Mouse (Mus musculus): ENCODE measurements around the gene Uimc1. TPM values are rescaled to one million over a fixed set of nuclear protein-coding genes. Genes with fewer than 3 reads are reported as not detected.

The Uimc1 gene
- total and polyA plus RNA-seq, 3 experiments: 20.7 to 177 (median 44.5) TPM

DNA sequence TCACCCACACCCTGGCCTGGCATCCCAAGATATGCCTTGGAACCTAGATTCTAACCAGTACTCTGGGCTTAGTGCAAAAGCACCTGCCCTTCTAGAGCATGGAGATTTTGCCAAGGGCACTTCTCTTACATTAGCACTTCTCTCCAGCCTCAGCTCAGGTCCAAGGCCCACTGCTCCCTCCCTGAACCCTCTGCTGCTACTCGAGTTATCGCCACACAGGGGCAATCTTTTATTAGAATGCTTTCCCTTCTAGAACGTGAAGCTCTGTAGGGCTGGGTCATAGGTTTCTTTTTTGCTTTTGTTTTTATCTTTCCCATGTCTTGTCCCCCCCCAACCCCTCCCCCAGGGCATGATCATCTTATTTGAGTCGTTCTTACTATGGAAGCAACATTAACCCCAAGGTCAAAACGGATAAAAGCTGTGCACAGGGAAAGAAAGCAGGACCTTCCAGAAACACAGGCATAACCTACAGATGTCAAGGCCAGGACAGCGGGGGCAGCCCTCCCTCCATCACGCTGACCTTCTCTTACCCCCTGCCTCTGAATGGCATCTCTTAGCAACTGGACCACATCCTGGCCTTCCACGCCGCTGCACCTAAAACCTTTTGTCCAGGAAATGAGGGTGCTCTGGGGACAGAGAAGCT is 86.3 kb downstream of the Uimc1 start:
- no peaks in the 10 kb centered on the region for H3K9me3 ChIP-seq (replicated peaks; ENCODE audit: low read length)
- H3K4me2 ChIP-seq (ENCODE audit: insufficient read depth, low read depth, poor library complexity, severe bottlenecking): no peak overlapping the region
- peaks cover 3 to 4% of the 10 kb centered on the region in 2 experiments; a peak in 1 of 4 replicates for H3K4me1 ChIP-seq (ENCODE audit: control insufficient read depth in 1 of 2, insufficient read depth in 2 of 2)
- dilution Hi-C loops (cut with MboI; ENCODE audit: extremely low pct_ligation_motif_present, extremely low pct_unique_long_range_greater_than_20kb, low sequenced_read_pairs) (no loop called here), in situ Hi-C loops (cut with MboI; ENCODE audit: low pct_ligation_motif_present, low pct_unique_long_range_greater_than_20kb, low sequenced_read_pairs) (loop anchor here (5.0 kb wide), 1 partner anchor 48 kb away; no protein-coding TSS in a partner anchor)
- DNase-seq (ENCODE audit: extremely low read depth): peak; percentile 19
- H3K4me3 ChIP-seq (replicated peaks in 1 of 3; ENCODE audit: low read depth in 2 of 3, low read length in 2 of 3, poor library complexity in 1 of 3): no peak overlapping the region
- H3K27me3 ChIP-seq (replicated peaks): peaks cover 39% of the 10 kb centered on the region
- no peaks in the 10 kb centered on the region for H3K79me2 ChIP-seq (replicated peaks; ENCODE audit: control insufficient read depth, extremely low read depth, insufficient read depth, poor library complexity, severe bottlenecking)
- H3K9ac ChIP-seq (ENCODE audit: insufficient read depth, low read depth): no peak overlapping the region
- no peak overlapping the region for H3K27ac ChIP-seq (ENCODE audit: insufficient read depth, low read depth)
- H3K36me3 ChIP-seq (replicated peaks in 1 of 2; ENCODE audit: control insufficient read depth in 1 of 2, insufficient read depth in 1 of 2, low read length in 1 of 2): no peaks in the 10 kb centered on the region
- no peak for TF ChIP-seq KAT2A (IDR thresholded peaks at IDR 0.05; ENCODE audit: insufficient replicate concordance, low read length)
- peak in 1 of 2 experiments; percentile 64; a peak in 2 of 4 replicates for TF ChIP-seq CTCF (conservative IDR thresholded peaks at IDR 0.05 in 1 of 2, IDR thresholded peaks at IDR 0.05 in 1 of 2; ENCODE audit: low read depth in 2 of 2, low read length in 2 of 2)
- TF ChIP-seq RAD21 (IDR thresholded peaks at IDR 0.05; ENCODE audit: low read depth, low read length): peak; percentile 56
- peak; percentile 56 for TF ChIP-seq SMC3 (IDR thresholded peaks at IDR 0.05; ENCODE audit: low read depth, low read length)

DNA sequence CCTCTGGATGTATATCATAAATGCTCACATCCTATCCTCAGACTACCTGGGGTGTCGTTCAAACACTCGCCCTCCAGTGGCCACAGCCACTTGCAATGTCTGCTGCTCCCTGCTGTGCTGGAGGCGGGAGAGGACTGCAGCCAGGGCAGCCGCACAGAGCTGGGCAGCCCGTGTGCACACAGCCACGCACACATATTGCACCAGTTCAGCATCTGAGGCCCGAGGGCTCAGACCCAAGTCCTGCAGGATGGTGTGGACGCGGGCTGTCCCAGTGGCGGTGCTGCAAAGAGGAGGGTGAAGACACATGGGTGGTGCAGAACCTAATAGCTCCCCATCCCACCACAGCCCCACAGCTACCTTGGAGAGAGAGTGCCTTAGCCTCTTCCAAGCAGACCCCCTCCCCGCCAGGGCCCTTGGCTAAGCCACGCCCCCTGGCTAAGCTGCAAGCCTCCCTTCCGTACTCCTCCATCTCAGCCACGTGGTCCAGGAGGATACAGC is 88.1 kb downstream of the Uimc1 start:
- no peaks in the 10 kb centered on the region for H3K79me2 ChIP-seq (replicated peaks; ENCODE audit: control insufficient read depth, extremely low read depth, insufficient read depth, poor library complexity, severe bottlenecking)
- DNase-seq (ENCODE audit: extremely low read depth): no peak
- dilution Hi-C loops (cut with MboI; ENCODE audit: extremely low pct_ligation_motif_present, extremely low pct_unique_long_range_greater_than_20kb, low sequenced_read_pairs): no loop called here
- no peak overlapping the region for H3K27ac ChIP-seq (ENCODE audit: insufficient read depth, low read depth)
- no peak overlapping the region for H3K4me3 ChIP-seq (replicated peaks in 1 of 3; ENCODE audit: low read depth in 2 of 3, low read length in 2 of 3, poor library complexity in 1 of 3)
- TF ChIP-seq ZKSCAN1 (IDR thresholded peaks at IDR 0.05; ENCODE audit: borderline replicate concordance, low read depth, low read length): no peak
- TF ChIP-seq CTCF (conservative IDR thresholded peaks at IDR 0.05 in 1 of 2, IDR thresholded peaks at IDR 0.05 in 1 of 2; ENCODE audit: low read depth in 2 of 2, low read length in 2 of 2): peak in 1 of 2 experiments; percentile 42; a peak in 2 of 4 replicates
- TF ChIP-seq SMC3 (IDR thresholded peaks at IDR 0.05; ENCODE audit: low read depth, low read length): peak; percentile 29
- in situ Hi-C loops (cut with MboI; ENCODE audit: low pct_ligation_motif_present, low pct_unique_long_range_greater_than_20kb, low sequenced_read_pairs): loop anchor here (5.0 kb wide), 1 partner anchor 50 kb away; no protein-coding TSS in a partner anchor
- H3K27me3 ChIP-seq (replicated peaks): peaks cover 55% of the 10 kb centered on the region
- no peaks in the 10 kb centered on the region for H3K36me3 ChIP-seq (replicated peaks in 1 of 2; ENCODE audit: control insufficient read depth in 1 of 2, insufficient read depth in 1 of 2, low read length in 1 of 2)
- H3K9ac ChIP-seq (ENCODE audit: insufficient read depth, low read depth): no peak overlapping the region
- H3K9me3 ChIP-seq (replicated peaks; ENCODE audit: low read length): no peaks in the 10 kb centered on the region
- no peak overlapping the region for H3K4me2 ChIP-seq (ENCODE audit: insufficient read depth, low read depth, poor library complexity, severe bottlenecking)
- H3K4me1 ChIP-seq (ENCODE audit: control insufficient read depth in 1 of 2, insufficient read depth in 2 of 2): peaks cover 3 to 4% of the 10 kb centered on the region in 2 experiments; a peak in 1 of 4 replicates

DNA sequence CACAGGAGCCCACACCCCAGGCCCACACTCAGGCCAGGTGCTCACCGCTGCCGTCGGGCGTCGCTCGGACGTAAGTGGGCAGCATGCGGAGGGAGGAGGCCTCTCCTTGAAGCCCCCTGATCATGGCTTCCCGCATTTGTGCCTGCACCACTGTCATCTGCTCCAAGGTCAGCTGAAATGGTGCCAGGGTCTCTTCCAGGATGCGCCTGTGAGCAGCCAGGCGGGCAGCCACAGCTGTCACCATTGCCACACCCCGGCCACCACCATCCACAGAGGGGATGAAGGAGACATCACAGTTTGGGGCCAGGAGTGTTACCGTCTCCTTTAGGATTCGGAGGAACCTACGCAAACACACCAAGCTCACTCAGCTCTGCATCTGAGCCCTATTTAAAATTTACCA is 89.0 kb downstream of the Uimc1 start:
- H3K9ac ChIP-seq (ENCODE audit: insufficient read depth, low read depth): no peak overlapping the region
- no peak for DNase-seq (ENCODE audit: extremely low read depth)
- H3K27me3 ChIP-seq (replicated peaks): peaks cover 64% of the 10 kb centered on the region
- no peaks in the 10 kb centered on the region for H3K9me3 ChIP-seq (replicated peaks; ENCODE audit: low read length)
- TF ChIP-seq TCF12 (IDR thresholded peaks at IDR 0.05; ENCODE audit: low read depth, low read length) (no peak), TBP (conservative IDR thresholded peaks at IDR 0.05; ENCODE audit: low read depth, low read length) (no peak), NRF1 (IDR thresholded peaks at IDR 0.05; ENCODE audit: low read depth, low read length) (no peak), MAX (IDR thresholded peaks at IDR 0.05; ENCODE audit: low read length) (no peak), MAZ (IDR thresholded peaks at IDR 0.05; ENCODE audit: low read depth, low read length) (no peak), NELFE (IDR thresholded peaks at IDR 0.05; ENCODE audit: low read depth, low read length) (no peak), MEF2A (IDR thresholded peaks at IDR 0.05; ENCODE audit: borderline replicate concordance, low read depth, low read length) (no peak), ELF1 (IDR thresholded peaks at IDR 0.05; ENCODE audit: low read depth, low read length) (no peak)
- no peak overlapping the region for H3K4me2 ChIP-seq (ENCODE audit: insufficient read depth, low read depth, poor library complexity, severe bottlenecking)
- no peak overlapping the region for H3K27ac ChIP-seq (ENCODE audit: insufficient read depth, low read depth)
- no peak overlapping the region for H3K4me3 ChIP-seq (replicated peaks in 1 of 3; ENCODE audit: low read depth in 2 of 3, low read length in 2 of 3, poor library complexity in 1 of 3)
- no peaks in the 10 kb centered on the region for H3K36me3 ChIP-seq (replicated peaks in 1 of 2; ENCODE audit: control insufficient read depth in 1 of 2, insufficient read depth in 1 of 2, low read length in 1 of 2)
- in situ Hi-C loops (cut with MboI; ENCODE audit: low pct_ligation_motif_present, low pct_unique_long_range_greater_than_20kb, low sequenced_read_pairs): loop anchor here (5.0 kb wide), 1 partner anchor 51 kb away; no protein-coding TSS in a partner anchor
- no peaks in the 10 kb centered on the region for H3K79me2 ChIP-seq (replicated peaks; ENCODE audit: control insufficient read depth, extremely low read depth, insufficient read depth, poor library complexity, severe bottlenecking)
- dilution Hi-C loops (cut with MboI; ENCODE audit: extremely low pct_ligation_motif_present, extremely low pct_unique_long_range_greater_than_20kb, low sequenced_read_pairs): no loop called here
- peaks cover 3 to 4% of the 10 kb centered on the region in 2 experiments; a peak in 1 of 4 replicates for H3K4me1 ChIP-seq (ENCODE audit: control insufficient read depth in 1 of 2, insufficient read depth in 2 of 2)

All from CH12.LX (cell line).